Mouse (Mus musculus) embryonic facial prominence, embryonic 15.5 days (tissue): ENCODE measurements at regions not wholly inside any gene's neighbourhood (a gene's known extent, or its start where the extent isn't known, plus 50 kb on each side); places are given as distances from the start of the nearest gene placed in this dataset.

Experiments
- ATAC-seq: fragments of 200-750 bp; cut with Nextera tagmentation; 2 replicates; pipeline ENCODE4 v1.8.0; 2017; ENCODE audit warnings: low read depth, moderate TSS enrichment; ENCODE audit not compliant: insufficient number of reproducible peaks, low FRiP score, low TSS enrichment
- H3K27ac ChIP-seq: fragments of 300-500 bp; sonication (generic); replicated peaks from 2 replicates; pipeline ENCODE4 v1.5.1; 2015; ENCODE audit warnings: mild to moderate bottlenecking, inconsistent platforms
- H3K27me3 ChIP-seq: fragments of 300-500 bp; sonication (generic); 2 replicates; pipeline ENCODE4 v1.6.1; 2015; ENCODE audit warnings: inconsistent platforms
- H3K36me3 ChIP-seq: fragments of 300-500 bp; sonication (generic); 2 replicates; pipeline ENCODE4 v1.6.1; 2015; ENCODE audit warnings: mild to moderate bottlenecking, inconsistent platforms
- H3K4me1 ChIP-seq: fragments of 300-500 bp; sonication (generic); 2 replicates; pipeline ENCODE4 v1.6.1; 2015; ENCODE audit warnings: inconsistent platforms
- H3K4me2 ChIP-seq: fragments of 300-500 bp; sonication (generic); replicated peaks from 2 replicates; pipeline ENCODE4 v1.6.1; 2015; ENCODE audit warnings: mild to moderate bottlenecking, inconsistent platforms
- H3K4me3 ChIP-seq: fragments of 300-500 bp; sonication (generic); replicated peaks from 2 replicates; pipeline ENCODE4 v1.5.1; 2015; ENCODE audit warnings: mild to moderate bottlenecking, inconsistent platforms
- H3K9ac ChIP-seq: fragments of 300-500 bp; sonication (generic); 2 replicates; pipeline ENCODE4 v1.6.1; 2015; ENCODE audit warnings: inconsistent platforms
- H3K9me3 ChIP-seq: fragments of 300-500 bp; sonication (generic); replicated peaks from 2 replicates; pipeline ENCODE4 v1.6.1; 2016; ENCODE audit warnings: inconsistent platforms
- WGBS: fragments of 180-500 bp; shearing (Covaris S2); methylation state at CpG from one replicate; pipeline ENCODE4 v1.1.7; 2015; 5-methylcytosine and 5-hydroxymethylcytosine counted together

DNA sequence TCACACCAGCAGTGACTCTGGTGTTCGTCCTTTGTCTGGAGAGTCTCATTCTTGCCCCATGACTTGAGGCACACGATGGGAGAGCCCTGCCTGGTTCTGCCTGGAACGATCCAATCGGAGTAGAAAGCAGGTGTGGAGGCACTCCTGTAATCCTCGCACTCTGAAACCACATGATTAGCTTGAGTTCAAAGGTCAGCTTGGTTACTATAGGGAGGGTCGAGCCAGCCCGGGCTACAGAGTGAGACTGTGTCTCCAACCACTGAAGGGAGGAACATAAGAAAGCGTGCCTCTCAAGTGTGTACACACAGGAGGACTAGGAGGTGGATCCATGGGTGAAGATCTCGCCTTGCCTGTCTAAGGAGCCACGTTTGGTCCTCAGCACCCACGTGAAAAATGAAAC is 504.0 kb downstream of the Vrk1 start:
- ATAC-seq = no peak

DNA sequence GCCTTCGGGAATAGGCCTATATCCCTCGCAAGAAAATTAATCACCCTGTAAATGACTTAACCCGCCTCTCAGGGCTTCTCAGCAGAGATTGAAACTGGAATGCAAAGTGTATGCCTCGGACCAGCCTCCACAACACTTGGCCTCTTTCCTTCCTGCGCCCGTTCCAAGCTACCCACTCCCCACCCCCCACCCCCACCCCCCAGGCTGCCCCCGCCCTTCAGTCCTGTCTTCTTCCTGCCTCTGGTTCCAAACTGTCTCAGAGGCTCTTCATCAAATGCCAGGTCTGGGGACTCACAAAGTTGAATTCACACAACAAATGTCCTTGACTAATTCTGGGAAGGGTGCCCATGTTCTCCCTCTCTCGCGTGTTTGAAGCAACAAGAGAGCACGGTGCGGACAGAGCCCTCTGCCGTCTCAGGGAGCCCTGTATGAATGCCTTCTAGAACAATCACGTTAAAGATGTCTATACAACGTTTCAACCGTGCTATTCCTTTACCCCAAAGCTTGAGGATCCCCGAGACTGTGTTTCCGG is 505.3 kb downstream of the Vrk1 start:
- no peaks in the 10 kb centered on the region for H3K36me3 ChIP-seq
- no peak overlapping the region for H3K9ac ChIP-seq
- H3K27me3 ChIP-seq = no peaks in the 10 kb centered on the region
- H3K9me3 ChIP-seq = no peaks in the 10 kb centered on the region
- no peak overlapping the region for H3K4me2 ChIP-seq
- H3K27ac ChIP-seq = no peak overlapping the region
- WGBS = 51% methylated on average over 17 of the region's 17 CpGs
- H3K4me1 ChIP-seq = peaks cover 4% of the 10 kb centered on the region; the same call in 1 of the 2 replicates
- no peak overlapping the region for H3K4me3 ChIP-seq
- ATAC-seq = no peak

More for the DNA sequence above, 504.0 kb downstream of the Vrk1 start:
- H3K9ac ChIP-seq = no peak overlapping the region
- no peak overlapping the region for H3K4me3 ChIP-seq
- no peak overlapping the region for H3K4me2 ChIP-seq
- no peaks in the 10 kb centered on the region for H3K36me3 ChIP-seq
- 73% methylated on average over 11 of the region's 11 CpGs for WGBS
- H3K27ac ChIP-seq = no peak overlapping the region
- H3K4me1 ChIP-seq = peaks cover 4% of the 10 kb centered on the region; the same call in 1 of the 2 replicates
- H3K27me3 ChIP-seq = no peaks in the 10 kb centered on the region
- H3K9me3 ChIP-seq = no peaks in the 10 kb centered on the region

DNA sequence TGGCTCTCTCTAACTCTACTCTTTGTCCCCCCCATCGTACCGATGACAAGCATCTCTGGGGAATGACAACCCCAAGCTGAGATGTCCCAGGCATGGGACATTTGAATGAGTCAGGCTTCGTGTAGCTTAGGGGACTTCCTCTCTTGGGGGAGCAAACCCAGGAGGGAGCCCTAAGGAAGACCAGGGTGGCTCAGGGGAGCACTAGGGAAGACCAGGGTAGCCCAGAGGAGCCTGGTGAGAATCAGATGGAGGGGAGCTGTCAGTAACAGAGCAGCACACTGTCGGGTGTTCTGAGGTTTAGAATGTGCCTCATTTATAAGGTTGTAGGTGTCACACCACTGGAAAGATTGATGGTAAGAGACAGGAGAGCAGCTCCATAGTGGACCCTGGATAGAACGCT is 509.1 kb downstream of the Vrk1 start:
- Histone ChIP-seq H3K27me3 (no peaks in the 10 kb centered on the region), H3K4me1 (peaks cover 4% of the 10 kb centered on the region; the same call in 1 of the 2 replicates), H3K9ac (no peak overlapping the region), H3K4me3 (no peak overlapping the region), H3K27ac (no peak overlapping the region), H3K36me3 (no peaks in the 10 kb centered on the region), H3K9me3 (no peaks in the 10 kb centered on the region), H3K4me2 (no peak overlapping the region)
- ATAC-seq = no peak
- WGBS = 75% methylated on average over 5 of the region's 5 CpGs

DNA sequence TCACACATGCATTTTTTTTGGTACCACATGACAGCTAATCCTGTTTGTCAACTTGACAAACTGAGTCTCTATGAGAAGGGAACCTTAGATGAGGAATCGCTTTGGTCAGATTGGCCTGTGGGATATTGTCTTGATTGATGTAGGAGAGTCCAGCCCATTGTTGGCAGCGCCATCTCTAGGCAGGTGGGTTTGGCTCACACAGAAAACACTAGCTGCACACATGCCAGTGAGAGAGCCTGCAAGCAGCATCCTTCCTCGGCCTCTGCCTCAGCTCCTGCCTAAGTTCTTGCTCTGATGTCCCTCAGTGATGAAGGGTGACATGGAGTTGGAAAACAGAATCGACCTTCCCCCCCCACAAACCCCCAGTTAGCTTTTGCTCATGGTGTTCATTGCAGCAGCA is 514.4 kb downstream of the Vrk1 start:
- WGBS = 71% methylated on average over 4 of the region's 4 CpGs
- Histone ChIP-seq H3K36me3 (no peaks in the 10 kb centered on the region), H3K27ac (no peak overlapping the region), H3K4me3 (no peak overlapping the region), H3K27me3 (no peaks in the 10 kb centered on the region), H3K4me1 (peaks cover 10% of the 10 kb centered on the region; the same call in 1 of the 2 replicates), H3K9me3 (no peaks in the 10 kb centered on the region), H3K9ac (no peak overlapping the region), H3K4me2 (no peak overlapping the region)
- no peak for ATAC-seq

DNA sequence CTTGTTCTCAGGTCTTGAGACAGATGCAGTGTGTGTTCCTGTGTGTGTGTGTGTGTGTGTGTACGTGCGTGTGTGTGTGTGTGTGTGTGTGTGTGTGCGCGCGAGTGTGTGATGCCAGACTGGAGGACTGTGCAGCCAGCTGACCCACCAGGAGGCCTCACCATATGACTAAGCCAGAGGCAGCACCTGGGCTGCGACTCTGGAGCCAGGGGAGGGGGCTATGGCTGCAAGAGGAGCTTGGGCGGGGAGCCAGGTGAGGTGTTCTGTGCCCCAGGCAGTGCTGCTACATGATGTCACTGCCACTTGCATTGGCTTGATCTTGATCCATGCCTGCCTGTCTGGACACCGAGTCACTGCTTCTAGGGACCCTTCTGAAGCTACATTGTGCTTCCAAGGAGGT is 517.1 kb downstream of the Vrk1 start:
- WGBS = 67% methylated on average over 8 of the region's 8 CpGs
- Histone ChIP-seq H3K4me1 (peaks cover 10% of the 10 kb centered on the region; the same call in 1 of the 2 replicates), H3K9ac (no peak overlapping the region), H3K27ac (no peak overlapping the region), H3K4me3 (no peak overlapping the region), H3K27me3 (no peaks in the 10 kb centered on the region), H3K36me3 (no peaks in the 10 kb centered on the region), H3K9me3 (no peaks in the 10 kb centered on the region), H3K4me2 (no peak overlapping the region)
- ATAC-seq = peak; percentile 39; the same call in 1 of the 2 replicates

DNA sequence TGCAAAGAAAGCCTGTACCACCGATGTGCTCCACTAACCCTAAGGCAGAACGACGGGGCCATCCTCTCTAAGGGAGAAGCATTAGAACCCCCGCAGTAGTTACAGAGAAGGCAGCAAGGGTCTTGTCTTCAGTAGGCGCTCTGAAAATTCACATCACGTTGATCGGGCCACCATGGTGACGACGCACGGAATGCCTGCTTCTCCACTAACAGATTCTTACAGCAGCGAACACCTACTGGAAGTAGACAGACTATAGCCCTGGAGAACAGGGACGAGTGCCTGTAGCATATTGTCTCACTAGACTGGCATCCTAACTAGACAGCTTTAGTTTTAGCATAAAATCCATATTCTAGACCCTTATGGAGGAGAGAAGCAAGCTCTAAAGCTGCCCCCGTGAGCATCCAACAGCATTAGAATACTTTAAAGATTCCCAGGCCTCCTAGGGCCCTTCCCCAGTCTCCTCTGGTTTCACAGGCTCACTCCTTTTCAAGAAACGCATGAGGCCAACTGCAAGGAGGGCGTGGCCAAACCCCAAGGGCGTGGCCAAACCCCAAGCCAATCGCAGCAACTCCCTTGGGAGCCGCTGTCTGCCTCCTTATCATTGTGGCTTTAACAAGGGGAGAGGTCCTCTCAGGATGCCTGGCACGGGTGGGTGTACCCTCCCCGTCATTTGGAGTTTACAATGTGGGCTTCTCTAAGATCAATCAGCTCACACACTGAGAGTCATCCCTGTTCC is 517.8 kb downstream of the Vrk1 start:
- Histone ChIP-seq H3K36me3 (no peaks in the 10 kb centered on the region), H3K9ac (no peak overlapping the region), H3K27ac (no peak overlapping the region), H3K4me1 (peaks cover 10% of the 10 kb centered on the region; the same call in 1 of the 2 replicates), H3K4me3 (no peak overlapping the region), H3K9me3 (no peaks in the 10 kb centered on the region), H3K4me2 (0 out of 2 replicates have a peak overlapping the region, but pooled peaks have one; percentile 4), H3K27me3 (no peaks in the 10 kb centered on the region)
- 12% methylated on average over 20 of the region's 20 CpGs for WGBS
- ATAC-seq = no peak

DNA sequence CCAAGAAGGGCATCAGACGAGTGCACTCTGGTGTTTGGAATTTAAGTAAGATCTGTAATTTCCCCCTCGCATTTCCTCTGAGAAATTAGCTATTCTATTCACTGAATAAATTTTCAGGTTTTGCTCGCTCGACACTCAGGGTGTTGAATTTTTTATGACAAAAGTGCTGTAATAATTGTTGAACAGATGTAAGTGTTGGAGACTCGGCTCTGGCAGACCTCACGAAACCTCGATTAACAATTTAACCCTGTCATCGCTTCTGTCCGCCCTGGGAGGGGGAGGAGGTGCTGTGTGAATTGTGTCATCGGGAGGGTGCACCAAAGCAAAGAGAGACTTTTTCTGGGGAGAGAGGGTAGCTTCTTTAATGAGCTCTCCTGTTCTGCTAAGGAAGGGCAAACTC is 518.5 kb downstream of the Vrk1 start:
- Histone ChIP-seq H3K36me3 (no peaks in the 10 kb centered on the region), H3K9ac (no peak overlapping the region), H3K27me3 (no peaks in the 10 kb centered on the region), H3K4me2 (no peak overlapping the region), H3K4me3 (no peak overlapping the region), H3K27ac (no peak overlapping the region), H3K4me1 (peaks cover 10% of the 10 kb centered on the region; the same call in 1 of the 2 replicates), H3K9me3 (no peaks in the 10 kb centered on the region)
- WGBS = 37% methylated on average over 10 of the region's 10 CpGs
- ATAC-seq = no peak

DNA sequence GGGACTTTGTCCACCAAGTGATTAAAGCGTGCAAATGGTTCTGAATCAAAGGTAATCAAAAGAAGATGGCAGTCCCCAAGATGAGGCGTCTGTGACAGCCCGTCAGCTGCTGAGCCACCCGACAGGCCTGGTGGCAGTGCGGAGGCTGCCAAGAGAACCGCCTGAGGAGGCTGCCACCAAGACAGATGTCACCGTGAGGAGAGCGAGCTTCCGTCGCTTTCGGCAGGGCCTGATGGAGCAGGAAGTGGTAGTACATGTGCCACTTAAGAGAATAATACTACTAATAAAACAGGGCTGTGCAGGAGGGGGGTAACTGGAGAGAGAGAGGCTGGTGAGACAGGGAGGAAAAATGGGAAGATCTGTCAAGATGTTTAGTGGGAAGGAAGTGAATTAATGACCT is 519.1 kb downstream of the Vrk1 start:
- Histone ChIP-seq H3K27ac (no peak overlapping the region), H3K4me1 (peaks cover 10% of the 10 kb centered on the region; the same call in 1 of the 2 replicates), H3K27me3 (no peaks in the 10 kb centered on the region), H3K9me3 (no peaks in the 10 kb centered on the region), H3K4me2 (no peak overlapping the region), H3K9ac (no peak overlapping the region), H3K36me3 (no peaks in the 10 kb centered on the region), H3K4me3 (no peak overlapping the region)
- no peak for ATAC-seq
- 21% methylated on average over 11 of the region's 11 CpGs for WGBS

DNA sequence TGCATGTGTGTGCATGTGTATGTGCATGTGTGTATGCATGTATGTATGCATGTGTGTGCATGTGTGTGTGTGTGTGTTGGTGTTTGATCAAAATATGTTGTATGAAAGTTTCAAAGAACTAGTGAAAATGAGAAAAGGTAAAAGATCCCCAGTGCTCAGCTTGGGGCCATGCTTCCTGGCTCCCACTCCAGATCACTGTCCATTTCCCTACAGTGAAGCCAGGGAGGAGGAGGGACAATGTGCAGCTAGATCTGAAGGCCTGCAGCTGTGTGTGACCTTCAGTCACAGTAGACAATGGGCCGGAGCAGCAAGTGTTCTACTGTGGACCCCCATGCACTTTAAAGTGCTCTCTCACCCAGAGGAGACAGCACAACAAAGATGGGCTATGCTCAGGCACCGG is 525.1 kb downstream of the Vrk1 start:
- H3K4me1 ChIP-seq = 0 out of 2 replicates have a peak, but pooled peaks cover 4% of the 10 kb centered on the region
- WGBS = 59% methylated on average over 2 of the region's 2 CpGs
- H3K27ac ChIP-seq = no peak overlapping the region
- ATAC-seq = no peak
- no peaks in the 10 kb centered on the region for H3K27me3 ChIP-seq
- no peak overlapping the region for H3K4me2 ChIP-seq
- no peaks in the 10 kb centered on the region for H3K36me3 ChIP-seq
- H3K9ac ChIP-seq = no peak overlapping the region
- no peaks in the 10 kb centered on the region for H3K9me3 ChIP-seq
- H3K4me3 ChIP-seq = no peak overlapping the region

DNA sequence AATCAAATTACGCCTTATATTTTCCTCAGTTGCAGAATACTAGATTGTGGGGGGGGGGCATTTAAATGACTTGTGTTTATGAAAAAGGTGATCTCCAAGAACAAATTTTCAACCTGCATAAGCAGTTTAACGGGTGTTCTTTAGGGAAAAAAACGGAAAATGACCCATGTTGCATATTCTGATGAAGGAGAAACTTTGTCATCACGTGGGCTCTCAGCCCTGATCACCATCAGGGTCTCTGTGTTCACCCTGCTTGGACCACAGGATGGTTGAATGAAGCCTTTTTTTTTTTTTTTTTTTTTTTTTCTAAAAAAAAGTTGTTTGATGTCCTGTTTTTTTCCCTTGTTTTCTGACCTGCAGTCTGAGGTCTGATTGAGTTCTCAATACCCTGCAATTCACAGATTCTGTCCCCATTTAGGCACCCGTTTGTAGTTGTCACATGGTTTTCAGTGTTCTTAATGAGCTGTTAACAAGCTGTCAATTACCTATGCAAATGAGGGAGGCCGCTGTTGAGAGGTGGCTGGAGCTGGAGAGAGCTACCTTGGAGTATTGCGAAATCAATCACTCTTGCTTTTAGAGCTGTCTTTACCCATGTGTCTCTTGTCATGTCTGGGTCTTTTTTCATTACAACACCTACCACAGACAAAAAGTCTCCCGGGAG is 525.7 kb downstream of the Vrk1 start:
- H3K27ac ChIP-seq = no peak overlapping the region
- H3K9ac ChIP-seq = no peak overlapping the region
- no peaks in the 10 kb centered on the region for H3K9me3 ChIP-seq
- 0 out of 2 replicates have a peak, but pooled peaks cover 4% of the 10 kb centered on the region for H3K4me1 ChIP-seq
- WGBS = 41% methylated on average over 8 of the region's 8 CpGs
- no peaks in the 10 kb centered on the region for H3K27me3 ChIP-seq
- H3K4me3 ChIP-seq = no peak overlapping the region
- H3K36me3 ChIP-seq = no peaks in the 10 kb centered on the region
- H3K4me2 ChIP-seq = no peak overlapping the region
- no peak for ATAC-seq

DNA sequence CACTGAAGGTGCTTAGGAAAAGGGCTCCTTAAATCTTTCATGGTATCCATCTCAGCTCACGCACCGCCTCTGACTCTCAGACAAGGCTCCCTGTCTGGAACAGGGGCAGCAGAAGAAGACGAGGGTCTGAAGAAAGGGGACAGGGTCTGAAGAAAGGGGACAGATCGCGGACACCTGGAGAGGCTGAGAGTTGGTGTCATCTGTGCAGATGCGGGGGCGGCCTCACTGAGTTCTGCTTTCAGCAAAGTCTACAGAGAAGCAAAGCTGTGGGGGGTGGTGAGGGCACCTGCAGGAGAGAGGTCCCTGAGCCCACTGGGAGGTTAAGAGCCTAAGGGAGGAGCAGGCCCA is 526.2 kb downstream of the Vrk1 start:
- no peaks in the 10 kb centered on the region for H3K36me3 ChIP-seq
- no peak overlapping the region for H3K27ac ChIP-seq
- no peak for ATAC-seq
- H3K9me3 ChIP-seq = no peaks in the 10 kb centered on the region
- no peak overlapping the region for H3K4me3 ChIP-seq
- H3K27me3 ChIP-seq = no peaks in the 10 kb centered on the region
- H3K9ac ChIP-seq = no peak overlapping the region
- 35% methylated on average over 7 of the region's 7 CpGs for WGBS
- H3K4me1 ChIP-seq = 0 out of 2 replicates have a peak, but pooled peaks cover 4% of the 10 kb centered on the region
- H3K4me2 ChIP-seq = no peak overlapping the region
